In genomic region chr4:154105381-154106001, GRCm38 (mm10) we compare ENCODE assay signal across 8 mouse cellular contexts. TPM values are rescaled to one million over a fixed set of nuclear protein-coding genes. Genes with fewer than 3 reads are reported as not detected.
A peak's percentile ranks its signal among the peaks of the same experiment; 100 is the strongest.
DNase-seq lines count a peak whose midpoint lies in the region; ATAC-seq and TF ChIP-seq lines count a peak whose summit lies in the region.

No protein-coding gene starts in this region.

- peak; percentile 87 for DNase-seq in A20 (ENCODE audit: low read depth, low spot score)
- DNase-seq in adrenal gland, adult 8-10 months = peak; percentile 10
- peak; percentile 71 for DNase-seq in embryo, embryonic 9.5 days (ENCODE audit: extremely low spot score)
- peak; percentile 77 for DNase-seq in neural tube, embryonic 11.5 days (ENCODE audit: low spot score)
- DNase-seq in stomach, postnatal 0 days (ENCODE audit: low spot score) = peak; percentile 72

- H3K36me3 ChIP-seq in heart, embryonic 12.5 days = no peaks in the 10 kb centered on the region
- no peaks in the 10 kb centered on the region for H3K36me3 ChIP-seq in kidney, embryonic 16.5 days (ENCODE audit: insufficient read depth, low read length)
- no peaks in the 10 kb centered on the region for H3K36me3 ChIP-seq in liver, embryonic 12.5 days
- no peaks in the 10 kb centered on the region for H3K36me3 ChIP-seq in neural tube, embryonic 11.5 days (ENCODE audit: control insufficient read depth, insufficient read depth, low read length)
- H3K36me3 ChIP-seq in stomach, postnatal 0 days (ENCODE audit: control insufficient read depth, insufficient read depth, low read length) = no peaks in the 10 kb centered on the region

- H3K27ac ChIP-seq in heart, embryonic 12.5 days (ENCODE audit: poor library complexity, severe bottlenecking) = no peak overlapping the region
- no peak overlapping the region for H3K27ac ChIP-seq in kidney, embryonic 16.5 days (ENCODE audit: low read length)
- no peak overlapping the region for H3K27ac ChIP-seq in liver, embryonic 12.5 days
- H3K27ac ChIP-seq in neural tube, embryonic 11.5 days (ENCODE audit: low read depth, low read length) = no peak overlapping the region
- H3K27ac ChIP-seq in stomach, postnatal 0 days (replicated peaks) = no peak overlapping the region

- peak overlapping the region; percentile 27 for H3K4me2 ChIP-seq in heart, embryonic 12.5 days
- peak overlapping the region; percentile 39; the same call in 1 of the 2 replicates for H3K4me2 ChIP-seq in kidney, embryonic 16.5 days (replicated peaks; ENCODE audit: low read depth, low read length)
- peak overlapping the region; percentile 65 for H3K4me2 ChIP-seq in liver, embryonic 12.5 days
- H3K4me2 ChIP-seq in neural tube, embryonic 11.5 days (ENCODE audit: low read depth) = peak overlapping the region; percentile 26; the same call in 1 of the 2 replicates
- H3K4me2 ChIP-seq in stomach, postnatal 0 days (replicated peaks; ENCODE audit: low read depth) = peak overlapping the region; percentile 46

- no peaks in the 10 kb centered on the region for H3K9me3 ChIP-seq in heart, embryonic 12.5 days (replicated peaks)
- H3K9me3 ChIP-seq in kidney, embryonic 16.5 days (ENCODE audit: low read length) = no peaks in the 10 kb centered on the region
- no peaks in the 10 kb centered on the region for H3K9me3 ChIP-seq in liver, embryonic 12.5 days (replicated peaks)
- no peaks in the 10 kb centered on the region for H3K9me3 ChIP-seq in neural tube, embryonic 11.5 days (ENCODE audit: control insufficient read depth, low read length)
- H3K9me3 ChIP-seq in stomach, postnatal 0 days (ENCODE audit: control insufficient read depth, low read length) = no peaks in the 10 kb centered on the region

- H3K9ac ChIP-seq in heart, embryonic 12.5 days = no peak overlapping the region
- H3K9ac ChIP-seq in kidney, embryonic 16.5 days (replicated peaks; ENCODE audit: low read length) = no peak overlapping the region
- no peak overlapping the region for H3K9ac ChIP-seq in liver, embryonic 12.5 days
- no peak overlapping the region for H3K9ac ChIP-seq in neural tube, embryonic 11.5 days (ENCODE audit: low read length)
- no peak overlapping the region for H3K9ac ChIP-seq in stomach, postnatal 0 days (ENCODE audit: low read length)

- H3K4me3 ChIP-seq in heart, embryonic 12.5 days = no peak overlapping the region
- H3K4me3 ChIP-seq in kidney, embryonic 16.5 days (ENCODE audit: low read length) = peak overlapping the region; percentile 17; the same call in 1 of the 2 replicates
- H3K4me3 ChIP-seq in liver, embryonic 12.5 days = peak overlapping the region; percentile 25; the same call in 1 of the 2 replicates
- H3K4me3 ChIP-seq in neural tube, embryonic 11.5 days (ENCODE audit: low read depth, low read length) = no peak overlapping the region
- peak overlapping the region; percentile 17; the same call in 1 of the 2 replicates for H3K4me3 ChIP-seq in stomach, postnatal 0 days (ENCODE audit: low read depth, low read length)

- peaks cover 85% of the 10 kb centered on the region for H3K27me3 ChIP-seq in heart, embryonic 12.5 days (replicated peaks)
- H3K27me3 ChIP-seq in kidney, embryonic 16.5 days (ENCODE audit: insufficient read depth, low read length) = peaks cover 12% of the 10 kb centered on the region; the same call in 1 of the 2 replicates
- H3K27me3 ChIP-seq in liver, embryonic 12.5 days (replicated peaks) = peaks cover 88% of the 10 kb centered on the region
- no peaks in the 10 kb centered on the region for H3K27me3 ChIP-seq in neural tube, embryonic 11.5 days (ENCODE audit: control insufficient read depth, insufficient read depth, low read length)
- H3K27me3 ChIP-seq in stomach, postnatal 0 days (ENCODE audit: control insufficient read depth, insufficient read depth, low read length) = no peaks in the 10 kb centered on the region

- 0 out of 2 replicates have a peak, but pooled peaks have one; percentile 23 for ATAC-seq in heart, embryonic 12.5 days (ENCODE audit: insufficient number of reproducible peaks, low FRiP score)
- peak; percentile 73 for ATAC-seq in kidney, embryonic 16.5 days (ENCODE audit: low FRiP score, low TSS enrichment)
- peak; percentile 57 for ATAC-seq in liver, embryonic 12.5 days
- no peak for ATAC-seq in neural tube, embryonic 11.5 days (ENCODE audit: insufficient read depth, low FRiP score, low TSS enrichment)
- peak; percentile 63 for ATAC-seq in stomach, postnatal 0 days (ENCODE audit: low FRiP score, low TSS enrichment)

- H3K4me1 ChIP-seq in heart, embryonic 12.5 days (replicated peaks) = no peaks in the 10 kb centered on the region
- H3K4me1 ChIP-seq in kidney, embryonic 16.5 days (ENCODE audit: insufficient read depth, low read length) = no peaks in the 10 kb centered on the region
- peaks cover 12% of the 10 kb centered on the region for H3K4me1 ChIP-seq in liver, embryonic 12.5 days
- no peaks in the 10 kb centered on the region for H3K4me1 ChIP-seq in neural tube, embryonic 11.5 days (ENCODE audit: control insufficient read depth, insufficient read depth, low read length)
- no peaks in the 10 kb centered on the region for H3K4me1 ChIP-seq in stomach, postnatal 0 days (replicated peaks; ENCODE audit: control insufficient read depth, insufficient read depth)

- TF ChIP-seq EP300 in stomach, postnatal 0 days (optimal IDR thresholded peaks at IDR 0.05) = no peak

- 32% methylated on average over 20 of the region's 20 CpGs for WGBS in heart, embryonic 12.5 days
- 19% methylated on average over 20 of the region's 20 CpGs for WGBS in kidney, embryonic 16.5 days
- WGBS in liver, embryonic 12.5 days (ENCODE audit: insufficient replicate concordance) = 27% methylated on average over 20 of the region's 20 CpGs
- WGBS in neural tube, embryonic 11.5 days = 27% methylated on average over 20 of the region's 20 CpGs
- 29% methylated on average over 20 of the region's 20 CpGs for WGBS in stomach, postnatal 0 days

- peak; percentile 86 for TF ChIP-seq CTCF in stomach, postnatal 0 days (IDR thresholded peaks at IDR 0.05; ENCODE audit: low read depth)

RNA-seq across cellular contexts. Expression of gene Trp73, which starts 34.5 kb away (rescaled TPM):
- total RNA-seq in adrenal gland, adult 8-10 months (2022) = under 1 TPM in 1 of 4 experiments, not detected in 3; 0.22 TPM
- 0.04 and 0.05 TPM in 2 replicates for polyA plus RNA-seq in heart, embryonic 12.5 days (2016; fragmentation: Nextera tagmentation; extraction: Ambion mirVana)
- 0.31 and 0.44 TPM in 2 replicates for polyA plus RNA-seq in kidney, embryonic 16.5 days (2015; fragmentation: Nextera tagmentation; extraction: Ambion mirVana)
- polyA plus RNA-seq in liver, embryonic 12.5 days (2016; fragmentation: Nextera tagmentation; extraction: Ambion mirVana) = 0.04 and 0.17 TPM in 2 replicates
- polyA plus RNA-seq in neural tube, embryonic 11.5 days (2014; fragmentation: Nextera tagmentation; extraction: Ambion mirVana) = 0.31 and 0.35 TPM in 2 replicates
- polyA plus RNA-seq in stomach, postnatal 0 days (2015; fragmentation: Nextera tagmentation; extraction: Ambion mirVana) = 1.0 and 1.3 TPM in 2 replicates

RNA-seq across cellular contexts. Expression of gene Wrap73, which starts 36.7 kb away (rescaled TPM):
- 10 to 100 TPM; 21.6 to 28.6 (median 22.8) TPM for total RNA-seq in adrenal gland, adult 8-10 months (2022)
- polyA plus RNA-seq in heart, embryonic 12.5 days (2016; fragmentation: Nextera tagmentation; extraction: Ambion mirVana) = 23.5 and 24.1 TPM in 2 replicates
- 41.8 and 46.0 TPM in 2 replicates for polyA plus RNA-seq in kidney, embryonic 16.5 days (2015; fragmentation: Nextera tagmentation; extraction: Ambion mirVana)
- 29.5 and 31.4 TPM in 2 replicates for polyA plus RNA-seq in liver, embryonic 12.5 days (2016; fragmentation: Nextera tagmentation; extraction: Ambion mirVana)
- polyA plus RNA-seq in neural tube, embryonic 11.5 days (2014; fragmentation: Nextera tagmentation; extraction: Ambion mirVana) = 43.8 and 45.5 TPM in 2 replicates
- 17.3 and 19.9 TPM in 2 replicates for polyA plus RNA-seq in stomach, postnatal 0 days (2015; fragmentation: Nextera tagmentation; extraction: Ambion mirVana)

RNA-seq across cellular contexts. Expression of gene Tprgl, which starts 55.0 kb away (rescaled TPM):
- total RNA-seq in adrenal gland, adult 8-10 months (2022) = 100 to 1,000 TPM; 186 to 217 (median 196) TPM
- polyA plus RNA-seq in heart, embryonic 12.5 days (2016; fragmentation: Nextera tagmentation; extraction: Ambion mirVana) = 128 and 135 TPM in 2 replicates
- 123 and 136 TPM in 2 replicates for polyA plus RNA-seq in kidney, embryonic 16.5 days (2015; fragmentation: Nextera tagmentation; extraction: Ambion mirVana)
- 162 and 167 TPM in 2 replicates for polyA plus RNA-seq in liver, embryonic 12.5 days (2016; fragmentation: Nextera tagmentation; extraction: Ambion mirVana)
- 145 and 153 TPM in 2 replicates for polyA plus RNA-seq in neural tube, embryonic 11.5 days (2014; fragmentation: Nextera tagmentation; extraction: Ambion mirVana)
- polyA plus RNA-seq in stomach, postnatal 0 days (2015; fragmentation: Nextera tagmentation; extraction: Ambion mirVana) = 165 and 170 TPM in 2 replicates

Comparison
In these comparisons a context has a peak if more than half of its experiments do, and no peak if none do; other contexts are left out.
1. DNase-seq: peak in every context shown above with its lines; median percentile 87 in A20; 77 in neural tube, embryonic 11.5 days; 72 in stomach, postnatal 0 days; 71 in embryo, embryonic 9.5 days; 10 in adrenal gland, adult 8-10 months.
2. H3K4me3 ChIP-seq: peak in kidney, embryonic 16.5 days (single experiment), liver, embryonic 12.5 days (single experiment) and stomach, postnatal 0 days (single experiment); none in heart, embryonic 12.5 days (single experiment) and neural tube, embryonic 11.5 days (single experiment).
3. Peak in every context shown above with its lines, with median percentiles within 50 percentile points of each other: H3K4me2 ChIP-seq.